Mouse (Mus musculus) ES-E14 (cell line): ENCODE data around the gene Adcy7. TPM values are rescaled to one million over a fixed set of nuclear protein-coding genes. Genes with fewer than 3 reads are reported as not detected.

Experiments
- DNase-seq: peaks from one replicate; pipeline ENCODE4 v3.0.0-alpha.2; 2013; ENCODE audit warnings: low read depth, low spot score
- H3K27ac ChIP-seq: 2 replicates; pipeline ENCODE4 v1.5.1; 2012; ENCODE audit warnings: low read depth, mild to moderate bottlenecking, low read length, moderate library complexity, mixed read lengths; ENCODE audit not compliant: poor library complexity, insufficient read depth, severe bottlenecking
- H3K36me3 ChIP-seq: 2 replicates; pipeline ENCODE4 v1.6.1; 2012; ENCODE audit warnings: mild to moderate bottlenecking, low read length, moderate library complexity, mixed read lengths; ENCODE audit not compliant: control insufficient read depth, poor library complexity, insufficient read depth, severe bottlenecking
- H3K4me1 ChIP-seq, 2 experiments: fragments of 150-350 bp in 1 of 2; sonication (generic) in 1 of 2; 2 replicates each; pipeline ENCODE4 v1.6.1; 2012; ENCODE audit warnings: low read length in 2 of 2, mild to moderate bottlenecking in 1 of 2, mixed read lengths in 1 of 2; ENCODE audit not compliant: control insufficient read depth in 2 of 2, insufficient read depth in 2 of 2, poor library complexity in 1 of 2
- H3K4me3 ChIP-seq, 2 experiments: fragments of 150-350 bp in 1 of 2; sonication (generic) in 1 of 2; 2 replicates each; pipeline ENCODE4 v1.5.1; 2012; ENCODE audit warnings: low read length in 2 of 2, low read depth in 1 of 2, mild to moderate bottlenecking in 1 of 2, mixed read lengths in 1 of 2; ENCODE audit not compliant: insufficient read depth in 1 of 2, poor library complexity in 1 of 2, severe bottlenecking in 1 of 2
- H3K9ac ChIP-seq: 2 replicates; pipeline ENCODE4 v1.6.1; 2012; ENCODE audit warnings: low read depth, mild to moderate bottlenecking, low read length, mixed read lengths; ENCODE audit not compliant: poor library complexity, insufficient read depth, severe bottlenecking
- H3K9me3 ChIP-seq: fragments of 150-350 bp; sonication (generic); 2 replicates; pipeline ENCODE4 v1.6.1; 2012; ENCODE audit warnings: low read depth, mild to moderate bottlenecking, low read length; ENCODE audit not compliant: control insufficient read depth, insufficient read depth
- CHD2 ChIP-seq: IDR thresholded peaks from 2 replicates; pipeline ENCODE4 v1.6.1; 2014; ENCODE audit warnings: mild to moderate bottlenecking, low read depth, low read length, inconsistent platforms
- HCFC1 ChIP-seq: IDR thresholded peaks from 2 replicates; pipeline ENCODE4 v1.6.1; 2012; ENCODE audit warnings: low read length, inconsistent platforms, borderline replicate concordance; ENCODE audit not compliant: insufficient read depth
- MAFK ChIP-seq: IDR thresholded peaks from 2 replicates; pipeline ENCODE4 v1.6.1; 2014; ENCODE audit warnings: mild to moderate bottlenecking, low read depth, low read length, inconsistent platforms; ENCODE audit not compliant: insufficient read depth
- ZC3H11A ChIP-seq: IDR thresholded peaks from 2 replicates; pipeline ENCODE4 v1.6.1; 2012; ENCODE audit warnings: low read depth, mild to moderate bottlenecking, inconsistent platforms, low read length, borderline replicate concordance
- ZNF384 ChIP-seq: IDR thresholded peaks from 2 replicates; pipeline ENCODE4 v1.6.1; 2012; ENCODE audit warnings: low read depth, low read length, inconsistent platforms
- in situ Hi-C, 2 experiments: fragments of 600-800 bp; cut with MboI; formaldehyde crosslinking; loops; one replicate each; pipeline ENCODE4 v1.15.1; 2025; ENCODE audit warnings: low sequenced_read_pairs in 2 of 2, inconsistent platforms in 1 of 2; ENCODE audit not compliant: unreplicated experiment in 2 of 2
- total RNA-seq: library from RNA; depleted of rRNA; stranded (reverse); fragments of 300-350 nt; gene quantifications from 2 replicates; pipeline ENCODE4 v1.2.3, GENCODE M21; 2012

Adcy7 gene
- total RNA-seq, 1 experiment = 4.2 TPM

DNA sequence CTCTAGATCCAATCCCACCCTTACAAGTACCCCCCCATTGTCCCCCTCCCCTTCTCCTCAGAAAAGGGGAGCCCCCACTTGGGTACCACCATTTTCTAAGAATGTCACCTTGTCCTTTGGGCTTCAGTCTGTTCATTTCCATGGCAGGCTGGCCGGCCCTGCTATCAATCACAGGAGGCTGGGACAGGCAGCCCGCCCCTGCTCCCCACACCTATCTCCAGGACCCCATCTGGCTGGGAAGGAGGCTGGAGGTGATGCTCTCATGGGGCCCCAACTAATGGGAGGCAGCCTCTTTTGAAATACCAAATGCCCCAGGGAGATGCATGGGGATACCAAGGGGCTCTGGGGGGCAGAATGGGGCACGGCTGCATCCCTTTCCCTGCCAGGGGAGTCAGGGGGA lies 20.7 kb downstream of the Adcy7 start:
- no peaks in the 10 kb centered on the region for H3K9me3 ChIP-seq
- no peak overlapping the region for H3K9ac ChIP-seq
- H3K4me3 ChIP-seq = no peak overlapping the region
- H3K4me1 ChIP-seq = no peaks in the 10 kb centered on the region
- no peak for DNase-seq
- in situ Hi-C loops = no loop called here
- TF ChIP-seq CHD2 = no peak
- no peak for TF ChIP-seq HCFC1
- no peak for TF ChIP-seq ZC3H11A
- no peak for TF ChIP-seq ZNF384
- no peak for TF ChIP-seq MAFK
- no peak overlapping the region for H3K27ac ChIP-seq
- no peaks in the 10 kb centered on the region for H3K36me3 ChIP-seq

DNA sequence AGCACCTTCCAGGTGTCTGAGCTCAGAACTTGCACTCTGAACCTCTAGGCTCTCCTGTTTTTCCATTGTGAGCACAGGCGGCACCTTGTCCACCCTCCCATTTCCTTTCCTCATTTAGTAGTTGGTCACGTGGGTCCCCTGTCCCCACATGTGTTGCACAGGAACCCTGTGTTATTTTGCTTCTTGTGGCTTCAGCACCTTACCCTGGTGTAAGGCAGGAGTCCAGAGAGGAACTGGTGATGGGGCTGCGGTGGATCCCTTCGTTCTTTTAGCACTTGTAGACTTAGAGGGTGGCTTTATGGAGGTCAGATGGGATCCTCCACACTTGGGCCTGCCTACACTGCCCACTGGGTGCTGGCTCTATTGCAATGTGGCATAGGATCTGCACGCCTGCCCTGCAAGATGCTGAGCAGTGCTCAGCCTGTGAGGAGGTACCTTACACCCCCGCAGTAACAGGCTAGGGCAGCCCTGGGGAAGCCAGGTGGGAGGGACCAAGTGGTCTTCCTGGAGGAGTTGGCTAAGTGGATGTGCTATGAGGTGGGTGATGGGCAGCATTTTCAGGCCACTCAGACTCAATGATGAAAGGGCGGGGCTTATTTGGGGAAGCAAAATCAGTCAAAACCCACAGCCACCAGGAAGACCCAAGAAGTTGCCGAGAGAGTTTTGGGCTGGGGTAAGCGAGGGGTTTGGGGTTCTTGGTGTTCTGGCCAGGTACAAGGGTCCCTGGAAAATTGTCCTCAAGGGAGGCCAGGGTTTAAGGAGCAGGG lies 21.6 kb downstream of the Adcy7 start:
- in situ Hi-C loops = no loop called here
- no peak for TF ChIP-seq ZNF384
- TF ChIP-seq MAFK = no peak
- no peak for TF ChIP-seq CHD2
- no peak for TF ChIP-seq HCFC1
- no peak for TF ChIP-seq ZC3H11A
- Histone ChIP-seq H3K36me3 (no peaks in the 10 kb centered on the region), H3K4me3 (no peak overlapping the region), H3K27ac (no peak overlapping the region), H3K9me3 (no peaks in the 10 kb centered on the region), H3K4me1 (no peaks in the 10 kb centered on the region), H3K9ac (no peak overlapping the region)
- DNase-seq = no peak

DNA sequence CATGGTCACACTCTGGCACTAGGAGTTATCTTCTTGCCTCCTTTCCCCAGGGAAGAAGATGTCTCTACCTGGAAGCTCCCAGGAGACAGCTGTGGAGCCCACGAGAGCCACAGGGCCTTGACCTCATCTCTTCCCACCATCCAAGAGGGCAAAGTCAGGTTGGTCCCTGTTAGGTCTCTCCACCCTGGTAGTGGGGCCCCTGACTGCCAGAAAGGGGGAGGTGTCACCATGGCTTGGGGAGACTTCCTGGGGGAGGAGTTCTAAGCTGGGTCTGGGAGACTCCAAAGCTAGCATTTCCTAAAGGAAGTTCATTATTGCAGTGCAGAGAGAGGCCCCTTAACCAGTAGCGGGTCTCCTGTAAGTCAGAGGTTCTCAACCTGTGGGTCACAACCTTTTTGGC lies 22.8 kb downstream of the Adcy7 start:
- in situ Hi-C loops = no loop called here
- H3K27ac ChIP-seq = no peak overlapping the region
- no peaks in the 10 kb centered on the region for H3K4me1 ChIP-seq
- H3K9ac ChIP-seq = no peak overlapping the region
- H3K9me3 ChIP-seq = no peaks in the 10 kb centered on the region
- DNase-seq = no peak
- H3K4me3 ChIP-seq = no peak overlapping the region
- TF ChIP-seq ZNF384 (no peak), ZC3H11A (no peak), HCFC1 (no peak), CHD2 (no peak), MAFK (no peak)
- no peaks in the 10 kb centered on the region for H3K36me3 ChIP-seq

DNA sequence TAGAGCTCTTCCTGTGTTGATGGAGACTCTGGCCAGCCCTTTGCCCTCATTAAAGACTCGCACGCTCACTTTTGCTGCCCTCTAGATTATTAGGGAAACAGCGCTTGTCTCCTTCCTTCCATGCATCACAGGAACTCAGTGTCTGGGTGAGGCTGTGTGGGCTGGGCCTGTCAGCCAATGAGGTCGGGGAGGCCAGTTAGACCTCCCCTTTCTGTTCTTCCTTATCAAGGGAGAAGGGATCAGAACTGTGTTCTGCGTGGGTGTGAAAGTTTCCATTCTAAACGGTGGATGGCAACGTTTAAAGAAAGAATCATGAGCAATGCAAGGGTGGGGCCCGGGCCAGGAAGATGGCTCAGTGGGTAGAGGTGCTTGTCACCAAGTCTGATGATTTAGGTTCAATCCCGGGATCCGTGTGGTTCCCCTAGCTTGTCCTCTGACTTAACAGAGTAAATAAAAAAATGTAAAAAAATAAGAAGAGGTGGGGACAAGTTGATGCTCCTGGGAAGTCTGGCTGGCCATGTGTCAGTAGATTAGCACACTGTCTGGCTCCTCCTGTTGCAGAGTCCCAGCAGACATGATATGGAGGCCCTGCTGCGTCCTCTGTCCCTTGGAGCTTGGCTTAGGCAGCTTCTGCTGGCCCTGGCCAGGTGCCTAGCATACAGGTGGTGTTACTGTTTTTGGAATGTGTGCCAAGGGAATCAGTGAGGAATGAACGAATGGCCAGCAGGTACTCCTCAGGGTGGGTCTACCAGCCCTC lies 26.0 kb downstream of the Adcy7 start:
- no peak for TF ChIP-seq MAFK
- TF ChIP-seq ZC3H11A = no peak
- TF ChIP-seq HCFC1 = no peak
- TF ChIP-seq ZNF384 = no peak
- no peak for TF ChIP-seq CHD2
- in situ Hi-C loops = no loop called here
- no peak for DNase-seq

More for the DNA sequence above, 26.0 kb downstream of the Adcy7 start:
- Histone ChIP-seq H3K4me3 (no peak overlapping the region), H3K9ac (no peak overlapping the region), H3K36me3 (no peaks in the 10 kb centered on the region), H3K9me3 (no peaks in the 10 kb centered on the region), H3K4me1 (no peaks in the 10 kb centered on the region), H3K27ac (no peak overlapping the region)
